Mouse (Mus musculus) myocyte (in vitro differentiated cells): ENCODE measurements around the gene Dnajb13. TPM values are rescaled to one million over a fixed set of nuclear protein-coding genes. Genes with fewer than 3 reads are reported as not detected.

Source experiments
- H3K27me3 ChIP-seq: one replicate; pipeline ENCODE4 v1.6.1; 2011; ENCODE audit not compliant: control insufficient read depth, insufficient read depth, insufficient read length
- H3K36me3 ChIP-seq: one replicate; pipeline ENCODE4 v1.6.1; 2011; ENCODE audit not compliant: control insufficient read depth, insufficient read depth
- H3K4me2 ChIP-seq: one replicate; pipeline ENCODE4 v1.6.1; 2011; ENCODE audit warnings: low read depth, control low read depth
- H3K4me3 ChIP-seq: one replicate; pipeline ENCODE4 v1.5.1; 2011; ENCODE audit warnings: mild to moderate bottlenecking, control low read depth, moderate library complexity
- H3K79me2 ChIP-seq: one replicate; pipeline ENCODE4 v1.6.1; 2011; ENCODE audit not compliant: control insufficient read depth, insufficient read depth
- H3ac ChIP-seq: one replicate; pipeline ENCODE4 v1.6.1; 2011; ENCODE audit not compliant: control insufficient read depth, insufficient read length
- CEBPB ChIP-seq: IDR thresholded peaks from 2 replicates; pipeline ENCODE4 v1.6.1; 2011; ENCODE audit warnings: mild to moderate bottlenecking, moderate library complexity; ENCODE audit not compliant: poor library complexity, insufficient read depth, severe bottlenecking
- E2F4 ChIP-seq: IDR thresholded peaks from one replicate; pipeline ENCODE4 v1.6.1; 2011; ENCODE audit warnings: mild to moderate bottlenecking, control low read depth, moderate library complexity; ENCODE audit not compliant: insufficient read depth
- MAX ChIP-seq: IDR thresholded peaks from one replicate; pipeline ENCODE4 v1.6.1; 2011; ENCODE audit warnings: low read depth, mild to moderate bottlenecking, control low read depth
- MYOD1 ChIP-seq, 3 experiments: IDR thresholded peaks; one replicate each; pipeline ENCODE4 v1.6.1; 2011; ENCODE audit warnings: control low read depth in 2 of 3, low read depth in 2 of 3, mild to moderate bottlenecking in 2 of 3, moderate library complexity in 1 of 3; ENCODE audit not compliant: insufficient read length in 2 of 3, control insufficient read depth in 1 of 3
- MYOG ChIP-seq, 3 experiments: IDR thresholded peaks; one replicate each; pipeline ENCODE4 v1.6.1; 2011; ENCODE audit warnings: control low read depth in 2 of 3, low read depth in 2 of 3, mild to moderate bottlenecking in 2 of 3; ENCODE audit not compliant: insufficient read length in 2 of 3, control insufficient read depth in 1 of 3, insufficient read depth in 1 of 3
- POLR2A ChIP-seq: IDR thresholded peaks from one replicate; pipeline ENCODE4 v1.6.1; 2011; ENCODE audit warnings: low read depth, mild to moderate bottlenecking, control low read depth, moderate library complexity; ENCODE audit not compliant: insufficient read length
- POLR2AphosphoS2 ChIP-seq: IDR thresholded peaks from one replicate; pipeline ENCODE4 v1.6.1; 2011; ENCODE audit warnings: low read depth, control low read depth; ENCODE audit not compliant: insufficient read length
- REST ChIP-seq: IDR thresholded peaks from one replicate; pipeline ENCODE4 v1.6.1; 2011; ENCODE audit warnings: mild to moderate bottlenecking, control low read depth, moderate library complexity; ENCODE audit not compliant: insufficient read depth, insufficient read length
- SRF ChIP-seq: IDR thresholded peaks from one replicate; pipeline ENCODE4 v1.6.1; 2011; ENCODE audit warnings: low read depth; ENCODE audit not compliant: control insufficient read depth, insufficient read length
- TCF12 ChIP-seq: IDR thresholded peaks from one replicate; pipeline ENCODE4 v1.6.1; 2011; ENCODE audit warnings: mild to moderate bottlenecking, control low read depth; ENCODE audit not compliant: poor library complexity, insufficient read depth, severe bottlenecking
- TCF3 ChIP-seq: IDR thresholded peaks from one replicate; pipeline ENCODE4 v1.6.1; 2011; ENCODE audit warnings: low read depth, control low read depth; ENCODE audit not compliant: insufficient read length
- USF1 ChIP-seq: IDR thresholded peaks from one replicate; pipeline ENCODE4 v1.6.1; 2011; ENCODE audit warnings: low read depth, mild to moderate bottlenecking, control low read depth, moderate library complexity
- polyA plus RNA-seq: library from polyadenylated mRNA; unstranded; fragments of >200 nt; fragmentation: generic; extraction: Trizol; gene quantifications from one replicate; pipeline ENCODE4 v1.2.1, GENCODE M21; 2012; ENCODE audit warnings: missing spikeins

The Dnajb13 gene
- polyA plus RNA-seq, 1 experiment: 0.46 TPM

DNA sequence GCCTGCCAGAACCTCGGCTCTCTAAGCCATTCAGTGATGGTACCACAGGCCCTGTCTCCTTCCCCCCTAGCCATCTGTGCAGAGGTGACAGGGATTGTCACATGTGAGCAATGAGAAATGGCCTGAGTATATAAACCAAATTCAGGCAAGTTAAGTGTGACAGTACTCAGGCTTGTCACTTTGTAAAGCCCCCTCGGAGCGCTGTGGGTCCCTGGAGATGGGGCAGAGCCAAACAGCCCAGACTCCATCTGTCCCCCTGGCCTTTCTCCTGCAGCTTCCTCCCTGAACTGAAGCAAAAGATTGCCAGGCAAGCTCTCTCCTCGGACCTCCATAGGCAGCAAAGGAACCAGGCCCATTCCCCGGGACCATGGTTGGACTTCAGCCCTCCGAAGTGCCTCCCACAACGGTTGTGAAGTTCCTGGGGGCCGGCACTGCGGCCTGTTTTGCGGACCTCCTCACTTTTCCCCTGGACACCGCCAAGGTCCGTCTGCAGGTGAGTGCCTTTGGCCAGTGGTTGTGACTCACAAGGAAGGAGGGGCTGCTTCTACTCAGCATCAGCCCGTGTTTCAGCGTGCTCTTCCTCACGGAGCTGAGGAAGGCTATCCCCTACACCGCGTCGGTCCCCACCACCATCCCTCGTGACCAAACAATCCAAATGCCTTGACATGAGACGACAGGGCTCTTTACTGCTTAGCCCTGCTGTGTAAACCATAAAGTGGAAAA is 35.5 kb downstream of the Dnajb13 start:
- Histone ChIP-seq H3K79me2 (no peaks in the 10 kb centered on the region), H3K36me3 (no peaks in the 10 kb centered on the region), H3K4me2 (no peak overlapping the region), H3K4me3 (no peak overlapping the region), H3K27me3 (no peaks in the 10 kb centered on the region), H3ac (no peak overlapping the region)
- TF ChIP-seq E2F4 (no peak), CEBPB (no peak), POLR2A (no peak), TCF12 (no peak), MYOD1 (IDR thresholded peaks at IDR 0.05; ENCODE audit: control insufficient read depth in 1 of 3, insufficient read length in 2 of 3, low read depth in 2 of 3) (no peak), SRF (no peak), POLR2AphosphoS2 (no peak), MAX (no peak), USF1 (no peak), REST (no peak)

- TF ChIP-seq USF1: no peak
- no peak for TF ChIP-seq POLR2AphosphoS2
- no peak for TF ChIP-seq MAX
- TF ChIP-seq CEBPB: no peak
- TF ChIP-seq TCF12: no peak
- peak; percentile 20 to 88 (median 20) for TF ChIP-seq MYOG (IDR thresholded peaks at IDR 0.05; ENCODE audit: control insufficient read depth in 1 of 3, insufficient read depth in 1 of 3, insufficient read length in 2 of 3, low read depth in 2 of 3)
- no peak for TF ChIP-seq E2F4
- TF ChIP-seq SRF: no peak
- peak in 2 of 3 experiments; percentile 53 to 80 for TF ChIP-seq MYOD1 (IDR thresholded peaks at IDR 0.05; ENCODE audit: control insufficient read depth in 1 of 3, insufficient read length in 2 of 3, low read depth in 2 of 3)
- TF ChIP-seq POLR2A: no peak
- TF ChIP-seq TCF3: no peak
- TF ChIP-seq REST: no peak
- H3K79me2 ChIP-seq: no peaks in the 10 kb centered on the region
- H3K27me3 ChIP-seq: no peaks in the 10 kb centered on the region
- no peaks in the 10 kb centered on the region for H3K36me3 ChIP-seq
- peak overlapping the region; percentile 38 for H3K4me2 ChIP-seq
- H3ac ChIP-seq: no peak overlapping the region
- no peak overlapping the region for H3K4me3 ChIP-seq
Observed at GRCm38 (mm10) chr7:100474680-100475079, 40.1 kb downstream of the Dnajb13 start.

- H3ac ChIP-seq: no peak overlapping the region
- no peak for TF ChIP-seq SRF
- TF ChIP-seq MYOG (IDR thresholded peaks at IDR 0.05; ENCODE audit: control insufficient read depth in 1 of 3, insufficient read depth in 1 of 3, insufficient read length in 2 of 3, low read depth in 2 of 3): no peak
- TF ChIP-seq TCF12: no peak
- no peak for TF ChIP-seq POLR2A
- no peak for TF ChIP-seq E2F4
- no peak for TF ChIP-seq USF1
- TF ChIP-seq REST: no peak
- TF ChIP-seq POLR2AphosphoS2: no peak
- no peak for TF ChIP-seq MYOD1 (IDR thresholded peaks at IDR 0.05; ENCODE audit: control insufficient read depth in 1 of 3, insufficient read length in 2 of 3, low read depth in 2 of 3)
- TF ChIP-seq MAX: no peak
- TF ChIP-seq TCF3: no peak
- TF ChIP-seq CEBPB: no peak
- no peak overlapping the region for H3K4me3 ChIP-seq
- H3K27me3 ChIP-seq: no peaks in the 10 kb centered on the region
- no peaks in the 10 kb centered on the region for H3K79me2 ChIP-seq
- H3K36me3 ChIP-seq: no peaks in the 10 kb centered on the region
- H3K4me2 ChIP-seq: peak overlapping the region; percentile 40
Observed at GRCm38 (mm10) chr7:100473846-100474454, 40.8 kb downstream of the Dnajb13 start.

DNA sequence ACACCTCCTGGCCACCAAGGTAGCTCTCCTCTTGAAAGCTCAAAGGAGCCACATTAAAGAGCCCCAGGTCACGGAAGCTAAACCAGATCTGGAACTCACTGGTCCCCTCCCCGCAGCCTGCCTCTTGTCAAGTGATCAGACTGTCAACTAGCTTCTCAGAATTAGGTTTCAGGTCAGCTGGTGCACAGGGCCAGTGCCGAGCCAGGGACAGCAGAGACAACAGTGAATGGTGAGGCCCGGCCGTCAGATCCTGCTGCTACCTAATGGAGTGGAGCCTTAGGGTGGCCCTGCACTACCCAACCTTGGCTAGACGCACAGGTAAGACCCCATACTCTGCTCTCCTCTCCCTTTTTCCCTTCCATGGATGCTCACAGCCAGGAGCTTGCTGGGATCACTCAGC is 42.0 kb downstream of the Dnajb13 start, which contains the start of gene Ucp3:
Gene Ucp3, plus strand, starts transcription at position 214 of the 400 bp plus-strand sequence.
- no peak within 1 kb of the TSS for H3K4me3 ChIP-seq
- H3K79me2 ChIP-seq: no peaks in the 10 kb centered on the region
- TF ChIP-seq MYOG (IDR thresholded peaks at IDR 0.05; ENCODE audit: control insufficient read depth in 1 of 3, insufficient read depth in 1 of 3, insufficient read length in 2 of 3, low read depth in 2 of 3) (no peak), POLR2A (peak; percentile 45), POLR2AphosphoS2 (peak; percentile 26)
- H3K27me3 ChIP-seq: no peaks in the 10 kb centered on the region
- no peaks in the 10 kb centered on the region for H3K36me3 ChIP-seq
- no peak within 1 kb of the TSS for H3ac ChIP-seq
- H3K4me2 ChIP-seq: peak within 1 kb of the TSS; percentile 40
